Mouse (Mus musculus): Measurements from ENCODE around the gene Sars.

GRCm38 (mm10) chr3:108413634-108414360 is 31.2 kb downstream of the Sars start:
- TF ChIP-seq CTCF (IDR thresholded peaks at IDR 0.05; ENCODE audit: extremely low read depth, insufficient read length, insufficient replicate concordance, low read depth, low read length), result no peak
- no peak for TF ChIP-seq POLR2A (IDR thresholded peaks at IDR 0.05; ENCODE audit: low read depth, low read length)
